Comparison of ENCODE assay signal across 9 mouse cellular contexts in the genomic region with DNA sequence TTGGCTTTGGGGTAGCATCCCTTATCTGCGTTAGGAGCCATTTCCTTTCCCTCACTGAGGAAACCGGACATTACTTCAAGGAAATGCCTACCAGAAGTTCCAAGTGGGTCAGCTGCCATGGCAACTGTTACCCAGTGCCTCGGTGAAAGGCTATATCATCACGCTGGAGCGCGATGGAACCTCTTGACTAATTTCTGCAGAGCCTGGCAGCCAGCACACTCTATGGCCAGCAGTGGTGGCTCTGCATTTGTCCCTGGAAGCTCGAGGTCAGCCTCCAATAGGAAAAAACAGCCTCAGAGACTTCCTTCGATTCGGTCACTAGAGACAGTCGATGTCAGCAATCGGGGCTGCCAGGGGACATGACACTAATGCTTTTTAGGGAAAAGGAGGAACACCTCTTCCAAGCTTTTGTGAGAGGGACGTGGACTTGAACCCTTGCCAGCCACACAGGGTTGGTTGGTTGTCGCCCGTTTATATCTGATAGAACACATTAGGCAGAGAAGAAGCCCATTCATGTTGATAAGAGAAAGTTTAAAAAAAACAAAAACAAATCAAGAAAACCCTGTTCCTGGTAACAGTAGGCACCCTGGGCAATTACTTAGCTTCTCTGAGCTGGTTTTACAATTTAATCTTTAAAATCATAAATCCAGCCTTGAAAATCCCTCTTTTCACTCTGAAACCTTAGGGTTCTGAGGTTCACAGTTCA.
A peak's percentile ranks its signal among the peaks of the same experiment; 100 is the strongest.
DNase-seq lines count a peak whose midpoint lies in the region; ATAC-seq and TF ChIP-seq lines count a peak whose summit lies in the region.
"Had no signal": no experiment of that assay in that cellular context is flagged by ENCODE, and none has a peak within 500 bp of the region (broad histone marks: within the 10 kb centered on the region; RNA-seq: fewer than 3 reads in every experiment).

No protein-coding gene starts in this region.

- ATAC-seq in forebrain, embryonic 15.5 days (replicated peaks): peak; percentile 68
- ATAC-seq in hindbrain, embryonic 16.5 days: peak; percentile 80
- ATAC-seq in lung, postnatal 0 days: peak; percentile 76

- peaks cover 5% of the 10 kb centered on the region for H3K36me3 ChIP-seq in forebrain, embryonic 15.5 days
- H3K36me3 ChIP-seq in hindbrain, embryonic 16.5 days (ENCODE audit: control insufficient read depth, insufficient read depth, low read length): peaks cover 4% of the 10 kb centered on the region; the same call in 1 of the 2 replicates
- H3K36me3 ChIP-seq in lung, postnatal 0 days (ENCODE audit: insufficient read depth, low read length): peaks cover 13% of the 10 kb centered on the region; the same call in 1 of the 2 replicates

- no peak for TF ChIP-seq CTCF in lung, postnatal 0 days (IDR thresholded peaks at IDR 0.05)

- H3K27ac ChIP-seq in forebrain, embryonic 15.5 days (replicated peaks): peak overlapping the region; percentile 65
- 0 out of 2 replicates have a peak overlapping the region, but pooled peaks have one; percentile 14 for H3K27ac ChIP-seq in hindbrain, embryonic 16.5 days (ENCODE audit: low read depth, low read length)
- 0 out of 2 replicates have a peak overlapping the region, but pooled peaks have one; percentile 11 for H3K27ac ChIP-seq in lung, postnatal 0 days (ENCODE audit: low read length)

- H3K9me3 ChIP-seq in forebrain, embryonic 15.5 days: no peaks in the 10 kb centered on the region
- H3K9me3 ChIP-seq in hindbrain, embryonic 16.5 days (ENCODE audit: control insufficient read depth, low read length): no peaks in the 10 kb centered on the region
- H3K9me3 ChIP-seq in lung, postnatal 0 days (ENCODE audit: low read length): no peaks in the 10 kb centered on the region

- 20% methylated on average over 14 of the region's 14 CpGs for WGBS in forebrain, embryonic 15.5 days
- WGBS in hindbrain, embryonic 16.5 days: 23% methylated on average over 14 of the region's 14 CpGs
- WGBS in lung, postnatal 0 days: 25% methylated on average over 14 of the region's 14 CpGs

- peaks cover 33% of the 10 kb centered on the region for H3K4me1 ChIP-seq in forebrain, embryonic 15.5 days
- H3K4me1 ChIP-seq in hindbrain, embryonic 16.5 days (ENCODE audit: control insufficient read depth, insufficient read depth, low read depth, low read length): peaks cover 15% of the 10 kb centered on the region
- peaks cover 10% of the 10 kb centered on the region; the same call in 1 of the 2 replicates for H3K4me1 ChIP-seq in lung, postnatal 0 days (ENCODE audit: insufficient read depth, low read depth, low read length)

- H3K27me3 ChIP-seq in forebrain, embryonic 15.5 days: no peaks in the 10 kb centered on the region
- no peaks in the 10 kb centered on the region for H3K27me3 ChIP-seq in hindbrain, embryonic 16.5 days (replicated peaks; ENCODE audit: control insufficient read depth, insufficient read depth, low read length)
- no peaks in the 10 kb centered on the region for H3K27me3 ChIP-seq in lung, postnatal 0 days (replicated peaks; ENCODE audit: insufficient read depth, low read length)
- H3K27me3 ChIP-seq: Patski had no signal

- H3K4me2 ChIP-seq in forebrain, embryonic 15.5 days (replicated peaks): peak overlapping the region; percentile 2
- no peak overlapping the region; the same call in 1 of the 2 replicates for H3K4me2 ChIP-seq in hindbrain, embryonic 16.5 days (ENCODE audit: low read length)
- no peak overlapping the region for H3K4me2 ChIP-seq in lung, postnatal 0 days (replicated peaks; ENCODE audit: low read depth, low read length)

- 0 out of 2 replicates have a peak, but pooled peaks have one; percentile 35 for TF ChIP-seq EP300 in lung, postnatal 0 days (IDR thresholded peaks at IDR 0.05)

- DNase-seq in lung, adult 18-20 months: peak; percentile 40 to 47
- DNase-seq in lung, postnatal 14 days: no peak
- no peak for DNase-seq in lung, postnatal 0 days (ENCODE audit: low spot score)
- DNase-seq in B cell, adult 2 months: no peak
- DNase-seq in right cerebral cortex, adult 18-20 months: no peak
- no peak for DNase-seq in yolk sac, embryonic 10.5 days (ENCODE audit: low spot score)

- H3K9ac ChIP-seq in forebrain, embryonic 15.5 days (replicated peaks): no peak overlapping the region
- no peak overlapping the region for H3K9ac ChIP-seq in hindbrain, embryonic 16.5 days (ENCODE audit: low read depth, low read length)
- no peak overlapping the region for H3K9ac ChIP-seq in lung, postnatal 0 days (replicated peaks; ENCODE audit: low read depth)

- no peak overlapping the region for H3K4me3 ChIP-seq in forebrain, embryonic 15.5 days
- H3K4me3 ChIP-seq in hindbrain, embryonic 16.5 days (ENCODE audit: low read length): no peak overlapping the region
- no peak overlapping the region for H3K4me3 ChIP-seq in lung, postnatal 0 days (ENCODE audit: low read depth, low read length)

Comparison
In these comparisons a context has a peak if more than half of its experiments do, and no peak if none do; other contexts are left out.
1. DNase-seq: peak in lung, adult 18-20 months (2 of 2); none in lung, postnatal 14 days (single experiment), lung, postnatal 0 days (single experiment), B cell, adult 2 months (0 of 2), right cerebral cortex, adult 18-20 months (single experiment) and yolk sac, embryonic 10.5 days (single experiment).
2. H3K27ac ChIP-seq: peak in every context shown above with its lines; median percentile 65 in forebrain, embryonic 15.5 days; 14 in hindbrain, embryonic 16.5 days; 11 in lung, postnatal 0 days.
3. Peak in every context shown above with its lines, with median percentiles within 50 percentile points of each other: ATAC-seq.